Mouse (Mus musculus): ENCODE data around the gene Tmtc2.

DNA sequence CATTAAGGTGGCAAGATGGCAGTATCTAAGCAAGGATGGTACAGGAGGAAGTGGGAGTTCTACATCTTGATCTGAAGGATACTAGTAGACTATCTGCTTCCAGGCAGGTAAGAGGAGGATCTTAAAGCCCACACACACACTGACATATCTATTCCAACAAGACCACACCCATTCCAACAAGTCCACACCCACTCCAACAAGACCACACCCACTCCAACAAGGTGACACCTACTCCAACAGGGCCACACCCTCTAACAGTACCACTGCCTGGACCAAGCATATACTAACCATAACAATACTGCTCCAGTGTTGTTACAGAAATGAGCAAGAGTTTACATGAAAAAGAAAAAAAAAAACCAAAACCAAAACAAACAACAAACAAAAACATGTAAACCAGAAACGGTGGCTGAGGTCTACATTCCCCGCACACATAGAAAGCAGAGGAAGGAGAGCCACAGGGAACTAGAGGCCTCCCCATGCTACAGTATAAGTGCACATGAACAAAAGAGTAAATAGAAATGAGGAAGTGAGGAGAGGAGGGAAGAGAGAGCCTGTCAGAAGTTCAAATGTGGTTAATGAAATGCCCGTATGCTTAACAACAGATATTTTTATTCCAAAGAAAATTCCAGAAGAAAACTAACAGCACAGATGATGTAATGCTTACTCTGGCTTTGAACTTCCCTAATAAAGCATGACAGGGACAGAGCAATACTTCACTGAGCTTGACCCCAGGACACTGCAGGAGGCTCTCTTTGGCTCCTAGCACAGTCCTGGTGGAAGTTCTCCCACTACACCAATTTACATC, 66.1 kb downstream of the Tmtc2 start:
- TF ChIP-seq NRF1 (IDR thresholded peaks at IDR 0.05; ENCODE audit: low read depth, low read length) (no peak), USF1 (IDR thresholded peaks at IDR 0.05; ENCODE audit: low read depth, low read length) (no peak), POLR2A (IDR thresholded peaks at IDR 0.05; ENCODE audit: low read depth, low read length) (no peak), CTCF (conservative IDR thresholded peaks at IDR 0.05 in 1 of 2, IDR thresholded peaks at IDR 0.05 in 1 of 2; ENCODE audit: low read depth in 2 of 2, low read length in 2 of 2) (no peak), TBP (conservative IDR thresholded peaks at IDR 0.05; ENCODE audit: low read depth, low read length) (no peak), JUND (conservative IDR thresholded peaks at IDR 0.05; ENCODE audit: low read depth, low read length) (no peak), MXI1 (IDR thresholded peaks at IDR 0.05; ENCODE audit: low read depth, low read length) (no peak), HCFC1 (IDR thresholded peaks at IDR 0.05; ENCODE audit: low read depth, low read length) (no peak), MAFK (IDR thresholded peaks at IDR 0.05; ENCODE audit: insufficient replicate concordance, low read length) (no peak), SMC3 (IDR thresholded peaks at IDR 0.05; ENCODE audit: low read depth, low read length) (no peak), CHD1 (IDR thresholded peaks at IDR 0.05; ENCODE audit: low read depth, low read length) (no peak)

Data from CH12.LX (cell line).